Mouse (Mus musculus): ENCODE results near the gene Rnf17.

- TF ChIP-seq CTCF (IDR thresholded peaks at IDR 0.05; ENCODE audit: borderline replicate concordance, extremely low read depth, insufficient read depth, insufficient read length) (no peak), POLR2A (IDR thresholded peaks at IDR 0.05; ENCODE audit: borderline replicate concordance, extremely low read depth, insufficient read depth, insufficient read length, poor library complexity, severe bottlenecking) (no peak)
These were observed 46.2 kb upstream of the Rnf17 start for GRCm38 (mm10) chr14:56356196-56356595.

Measured in brain, embryonic 14.5 days (tissue).